Mouse (Mus musculus) heart, embryonic 11.5 days (tissue): ENCODE data around the gene Fryl. TPM values are rescaled to one million over a fixed set of nuclear protein-coding genes. Genes with fewer than 3 reads are reported as not detected.

ENCODE experiments used
- ATAC-seq: fragments of 200-750 bp; cut with Nextera tagmentation; replicated peaks from 2 replicates; pipeline ENCODE4 v1.8.0; 2017; ENCODE audit warnings: moderate library complexity; ENCODE audit not compliant: insufficient number of reproducible peaks, low FRiP score, low TSS enrichment
- H3K27ac ChIP-seq: fragments of 300-500 bp; sonication (generic); 2 replicates; pipeline ENCODE4 v1.5.1; 2014; ENCODE audit warnings: mild to moderate bottlenecking, low read depth, low read length
- H3K27me3 ChIP-seq: fragments of 300-500 bp; sonication (generic); 2 replicates; pipeline ENCODE4 v1.6.1; 2014; ENCODE audit warnings: mild to moderate bottlenecking, low read length, mixed read lengths; ENCODE audit not compliant: control insufficient read depth, insufficient read depth
- H3K36me3 ChIP-seq: fragments of 300-500 bp; sonication (generic); 2 replicates; pipeline ENCODE4 v1.6.1; 2014; ENCODE audit warnings: mild to moderate bottlenecking, low read length, moderate library complexity, mixed read lengths; ENCODE audit not compliant: control insufficient read depth, insufficient read depth
- H3K4me1 ChIP-seq: fragments of 300-500 bp; sonication (generic); 2 replicates; pipeline ENCODE4 v1.6.1; 2014; ENCODE audit warnings: low read length; ENCODE audit not compliant: control insufficient read depth, insufficient read depth
- H3K4me2 ChIP-seq: fragments of 300-500 bp; sonication (generic); 2 replicates; pipeline ENCODE4 v1.6.1; 2014; ENCODE audit warnings: mild to moderate bottlenecking, moderate library complexity
- H3K4me3 ChIP-seq: fragments of 300-500 bp; sonication (generic); 2 replicates; pipeline ENCODE4 v1.5.1; 2014; ENCODE audit warnings: low read depth, low read length
- H3K9ac ChIP-seq: fragments of 300-500 bp; sonication (generic); 2 replicates; pipeline ENCODE4 v1.6.1; 2014; ENCODE audit warnings: mild to moderate bottlenecking, low read depth, low read length, moderate library complexity
- H3K9me3 ChIP-seq: fragments of 300-500 bp; sonication (generic); replicated peaks from 2 replicates; pipeline ENCODE4 v1.6.1; 2016; ENCODE audit warnings: low read length; ENCODE audit not compliant: control insufficient read depth
- WGBS: fragments of 180-500 bp; shearing (Covaris S2); extraction: QIAGEN DNeasy Blood & Tissue Kit; methylation state at CpG from one replicate; pipeline ENCODE4 v1.1.7; 2014; ENCODE audit not compliant: insufficient replicate concordance; 5-methylcytosine and 5-hydroxymethylcytosine counted together
- polyA plus RNA-seq: library from polyadenylated mRNA; unstranded; fragments of >200 nt; fragmentation: Nextera tagmentation; extraction: Ambion mirVana; gene quantifications from 2 replicates; pipeline ENCODE4 v1.2.1, GENCODE M21; 2014

Gene Fryl
- polyA plus RNA-seq, 1 experiment from 2014 or later: 40.8 TPM

GRCm38 (mm10) chr5:73144987-73145386 lies 111.4 kb downstream of the Fryl start:
- no peak overlapping the region for H3K4me2 ChIP-seq
- 77% methylated on average over 11 of the region's 11 CpGs for WGBS
- no peaks in the 10 kb centered on the region for H3K4me1 ChIP-seq
- no peak overlapping the region for H3K4me3 ChIP-seq
- no peak overlapping the region for H3K9ac ChIP-seq
- H3K27ac ChIP-seq: no peak overlapping the region
- H3K36me3 ChIP-seq: 0 out of 2 replicates have a peak, but pooled peaks cover 4% of the 10 kb centered on the region
- no peaks in the 10 kb centered on the region for H3K9me3 ChIP-seq
- no peak for ATAC-seq
- no peaks in the 10 kb centered on the region for H3K27me3 ChIP-seq

DNA sequence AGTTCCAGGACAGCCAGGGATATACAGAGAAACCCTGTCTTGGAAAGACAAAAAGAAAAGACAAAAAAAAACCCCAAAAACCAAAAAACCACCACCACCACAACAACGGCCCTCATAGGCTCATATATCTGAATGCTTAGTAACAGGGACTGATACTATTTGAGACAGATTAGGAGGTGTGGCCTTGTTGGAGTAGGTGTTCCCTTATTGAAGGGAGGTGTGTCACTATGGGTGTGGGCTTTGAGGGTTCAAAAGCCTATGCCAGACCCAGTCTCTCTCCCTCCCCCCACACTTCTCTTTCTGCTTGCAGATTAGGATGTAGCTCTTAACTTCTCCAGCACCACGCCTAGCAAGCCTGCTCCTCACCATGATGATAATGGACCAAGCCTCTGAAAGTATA lies 114.7 kb downstream of the Fryl start:
- 83% methylated on average over 2 of the region's 2 CpGs for WGBS
- H3K27ac ChIP-seq: no peak overlapping the region
- no peak overlapping the region for H3K9ac ChIP-seq
- no peaks in the 10 kb centered on the region for H3K4me1 ChIP-seq
- no peak overlapping the region for H3K4me2 ChIP-seq
- peaks cover 3% of the 10 kb centered on the region; the same call in 1 of the 2 replicates for H3K36me3 ChIP-seq
- no peak overlapping the region for H3K4me3 ChIP-seq
- H3K9me3 ChIP-seq: no peaks in the 10 kb centered on the region
- H3K27me3 ChIP-seq: no peaks in the 10 kb centered on the region
- ATAC-seq: peak; percentile 69

- ATAC-seq: no peak
- 87% methylated on average over 8 of the region's 8 CpGs for WGBS
- Histone ChIP-seq H3K4me3 (no peak overlapping the region), H3K4me1 (no peaks in the 10 kb centered on the region), H3K27ac (no peak overlapping the region), H3K9ac (no peak overlapping the region), H3K9me3 (no peaks in the 10 kb centered on the region), H3K27me3 (no peaks in the 10 kb centered on the region), H3K36me3 (no peaks in the 10 kb centered on the region; the same call in 1 of the 2 replicates), H3K4me2 (no peak overlapping the region)
Measured at GRCm38 (mm10) chr5:73141161-73141560, 115.3 kb downstream of the Fryl start.

GRCm38 (mm10) chr5:73137561-73137960 lies 118.9 kb downstream of the Fryl start:
- 77% methylated on average over 9 of the region's 9 CpGs for WGBS
- no peak for ATAC-seq
- H3K27ac ChIP-seq: no peak overlapping the region

GRCm38 (mm10) chr5:73135959-73136358 lies 120.5 kb downstream of the Fryl start:
- Histone ChIP-seq H3K27me3 (no peaks in the 10 kb centered on the region), H3K4me3 (no peak overlapping the region)
- 80% methylated on average over 2 of the region's 2 CpGs for WGBS

More at GRCm38 (mm10) chr5:73137561-73137960, 118.9 kb downstream of the Fryl start:
- Histone ChIP-seq H3K4me2 (no peak overlapping the region), H3K27me3 (no peaks in the 10 kb centered on the region), H3K36me3 (no peaks in the 10 kb centered on the region; the same call in 1 of the 2 replicates), H3K4me1 (no peaks in the 10 kb centered on the region), H3K4me3 (no peak overlapping the region), H3K9me3 (no peaks in the 10 kb centered on the region), H3K9ac (no peak overlapping the region)

GRCm38 (mm10) chr5:73135131-73135530 lies 121.3 kb downstream of the Fryl start:
- H3K4me3 ChIP-seq: no peak overlapping the region
- H3K27me3 ChIP-seq: no peaks in the 10 kb centered on the region
- H3K27ac ChIP-seq: no peak overlapping the region
- no peak for ATAC-seq
- H3K9ac ChIP-seq: no peak overlapping the region
- H3K4me2 ChIP-seq: no peak overlapping the region
- H3K4me1 ChIP-seq: no peaks in the 10 kb centered on the region
- no peaks in the 10 kb centered on the region for H3K9me3 ChIP-seq
- WGBS: 90% methylated on average over 11 of the region's 11 CpGs
- H3K36me3 ChIP-seq: no peaks in the 10 kb centered on the region; the same call in 1 of the 2 replicates

More at GRCm38 (mm10) chr5:73135959-73136358, 120.5 kb downstream of the Fryl start:
- no peak for ATAC-seq
- Histone ChIP-seq H3K27ac (no peak overlapping the region), H3K4me1 (no peaks in the 10 kb centered on the region), H3K9me3 (no peaks in the 10 kb centered on the region), H3K9ac (no peak overlapping the region), H3K4me2 (no peak overlapping the region), H3K36me3 (no peaks in the 10 kb centered on the region; the same call in 1 of the 2 replicates)

GRCm38 (mm10) chr5:73133833-73134185 lies 122.6 kb downstream of the Fryl start:
- Histone ChIP-seq H3K27me3 (no peaks in the 10 kb centered on the region), H3K27ac (no peak overlapping the region), H3K4me3 (no peak overlapping the region), H3K4me2 (no peak overlapping the region), H3K36me3 (no peaks in the 10 kb centered on the region; the same call in 1 of the 2 replicates), H3K4me1 (no peaks in the 10 kb centered on the region), H3K9me3 (no peaks in the 10 kb centered on the region), H3K9ac (no peak overlapping the region)
- ATAC-seq: no peak
- 47% methylated on average over 5 of the region's 5 CpGs for WGBS

DNA sequence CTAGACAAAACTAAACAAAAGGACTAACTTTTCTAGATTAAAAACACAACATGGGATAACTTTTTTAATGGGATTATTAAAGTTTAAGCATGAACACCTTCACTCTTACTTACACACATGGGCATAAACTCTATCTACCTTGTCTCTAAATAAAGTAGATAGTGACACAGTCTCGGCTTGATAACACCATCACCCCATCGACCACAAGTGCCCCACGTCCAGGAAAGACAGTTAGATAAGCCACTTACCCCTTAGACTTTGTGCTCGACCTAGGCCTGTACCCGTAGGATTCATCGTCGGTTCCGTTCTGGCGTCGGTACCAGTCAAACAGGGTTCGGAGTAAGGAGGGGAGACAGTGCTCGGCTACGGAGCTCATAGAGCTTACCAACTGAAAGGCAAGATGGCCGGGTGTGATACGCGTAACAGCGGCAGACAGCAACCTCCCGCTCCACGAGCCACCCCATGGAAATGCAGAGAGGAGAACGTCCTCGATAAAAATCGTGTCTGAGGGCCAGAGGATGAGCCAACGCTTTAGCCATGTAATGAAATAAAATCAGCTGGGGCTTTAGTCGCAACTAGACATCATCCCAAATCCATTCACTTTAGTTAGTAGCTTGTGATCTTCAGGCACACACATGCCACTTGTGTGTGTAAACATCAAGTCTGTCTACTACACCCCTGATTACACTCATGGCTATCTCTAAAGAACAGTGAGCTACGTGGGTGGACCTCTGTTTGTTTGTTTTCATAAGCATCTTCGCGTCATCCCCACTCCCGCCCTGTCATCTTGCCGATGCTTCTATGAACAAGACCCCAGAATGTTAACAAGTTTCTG lies 123.2 kb downstream of the Fryl start:
- WGBS: 80% methylated on average over 29 of the region's 29 CpGs
- H3K4me2 ChIP-seq: no peak overlapping the region
- no peak for ATAC-seq
- no peaks in the 10 kb centered on the region for H3K4me1 ChIP-seq
- H3K36me3 ChIP-seq: no peaks in the 10 kb centered on the region; the same call in 1 of the 2 replicates
- no peak overlapping the region for H3K27ac ChIP-seq
- H3K9ac ChIP-seq: no peak overlapping the region
- H3K4me3 ChIP-seq: no peak overlapping the region
- no peaks in the 10 kb centered on the region for H3K9me3 ChIP-seq
- no peaks in the 10 kb centered on the region for H3K27me3 ChIP-seq

GRCm38 (mm10) chr5:73130984-73131383 lies 125.4 kb downstream of the Fryl start:
- Histone ChIP-seq H3K9ac (no peak overlapping the region), H3K4me2 (no peak overlapping the region), H3K27ac (no peak overlapping the region), H3K4me3 (no peak overlapping the region), H3K36me3 (peaks cover 2% of the 10 kb centered on the region; the same call in 1 of the 2 replicates), H3K4me1 (no peaks in the 10 kb centered on the region), H3K27me3 (no peaks in the 10 kb centered on the region), H3K9me3 (no peaks in the 10 kb centered on the region)
- ATAC-seq: no peak
- WGBS: 83% methylated on average over 6 of the region's 6 CpGs
